Mouse (Mus musculus) forebrain, postnatal 0 days (tissue): Measurements from ENCODE around the gene Mapk6. TPM values are rescaled to one million over a fixed set of nuclear protein-coding genes. Genes with fewer than 3 reads are reported as not detected.

Source experiments
- ATAC-seq: fragments of 200-750 bp; cut with Nextera tagmentation; 2 replicates; pipeline ENCODE4 v1.8.0; 2017; ENCODE audit warnings: mild to moderate bottlenecking, moderate library complexity
- DNase-seq: peaks from one replicate; pipeline ENCODE4 v3.0.0-alpha.2; 2015
- H3K27ac ChIP-seq: fragments of 300-500 bp; sonication (generic); 2 replicates; pipeline ENCODE4 v1.5.1; 2014; ENCODE audit warnings: low read depth, mild to moderate bottlenecking, antibody characterized with exemption, low read length, moderate library complexity, mixed read lengths
- H3K27me3 ChIP-seq: fragments of 300-500 bp; sonication (generic); 2 replicates; pipeline ENCODE4 v1.6.1; 2014; ENCODE audit warnings: mild to moderate bottlenecking, low read length, mixed read lengths; ENCODE audit not compliant: insufficient read depth
- H3K36me3 ChIP-seq: fragments of 300-500 bp; sonication (generic); 2 replicates; pipeline ENCODE4 v1.6.1; 2014; ENCODE audit warnings: mild to moderate bottlenecking, moderate library complexity; ENCODE audit not compliant: insufficient read depth
- H3K4me1 ChIP-seq: fragments of 300-500 bp; sonication (generic); 2 replicates; pipeline ENCODE4 v1.6.1; 2014; ENCODE audit warnings: antibody characterized with exemption; ENCODE audit not compliant: insufficient read depth
- H3K4me2 ChIP-seq: fragments of 300-500 bp; sonication (generic); 2 replicates; pipeline ENCODE4 v1.6.1; 2014; ENCODE audit warnings: low read depth, mild to moderate bottlenecking, moderate library complexity
- H3K4me3 ChIP-seq: fragments of 300-500 bp; sonication (generic); 2 replicates; pipeline ENCODE4 v1.5.1; 2014; ENCODE audit warnings: low read depth, low read length, mixed read lengths
- H3K9ac ChIP-seq: fragments of 300-500 bp; sonication (generic); 2 replicates; pipeline ENCODE4 v1.6.1; 2014; ENCODE audit warnings: mild to moderate bottlenecking
- H3K9me3 ChIP-seq: fragments of 300-500 bp; sonication (generic); 2 replicates; pipeline ENCODE4 v1.6.1; 2016; ENCODE audit warnings: low read length
- CTCF ChIP-seq: sonication (generic); IDR thresholded peaks from 2 replicates; pipeline ENCODE4 v1.5.1; 2016; ENCODE audit warnings: antibody characterized with exemption, control low read depth, low read depth
- WGBS: fragments of 180-500 bp; shearing (Covaris S2); extraction: QIAGEN DNeasy Blood & Tissue Kit; methylation state at CpG from one replicate; pipeline ENCODE4 v1.1.7; 2014; 5-methylcytosine and 5-hydroxymethylcytosine counted together
- polyA plus RNA-seq: library from polyadenylated mRNA; unstranded; fragments of >200 nt; fragmentation: Nextera tagmentation; extraction: Ambion mirVana; gene quantifications from 2 replicates; pipeline ENCODE4 v1.2.1, GENCODE M21; 2015
- total RNA-seq: library from RNA; depleted of rRNA; stranded (reverse); fragments of >200 nt; gene quantifications from 2 replicates; pipeline ENCODE4 v1.2.3, GENCODE M21; 2014; rRNA removed

The Mapk6 gene
- total and polyA plus RNA-seq, 2 experiments from 2014 or later: 94.2 to 157 TPM

- WGBS: 82% methylated on average over 3 of the region's 3 CpGs
- no peak overlapping the region for H3K9ac ChIP-seq
- peak; percentile 31; the same call in 1 of the 2 replicates for TF ChIP-seq CTCF
- no peaks in the 10 kb centered on the region for H3K9me3 ChIP-seq
- no peak overlapping the region for H3K4me3 ChIP-seq
- peaks cover 12% of the 10 kb centered on the region for H3K4me1 ChIP-seq
- H3K36me3 ChIP-seq: peaks cover 4% of the 10 kb centered on the region; the same call in 1 of the 2 replicates
- ATAC-seq (no peak; the same call in 1 of the 2 replicates), DNase-seq (peak; percentile 8)
- H3K27ac ChIP-seq: no peak overlapping the region
- H3K27me3 ChIP-seq: no peaks in the 10 kb centered on the region
- H3K4me2 ChIP-seq: no peak overlapping the region
Observed at GRCm38 (mm10) chr9:75319365-75319764, 90.4 kb downstream of the Mapk6 start.

Other genes starting within 250 kb of the Mapk6 start
- 0.10 and 0.31 TPM in 2 replicates for gene Myo5c, start 178.0 kb downstream of the Mapk6 start, total RNA-seq
- gene Myo5c, start 178.0 kb downstream of the Mapk6 start, polyA plus RNA-seq: 0.16 and 0.20 TPM in 2 replicates
- 73.2 TPM in 2 replicates for gene Gnb5, start 103.7 kb downstream of the Mapk6 start, total RNA-seq
- gene Gnb5, start 103.7 kb downstream of the Mapk6 start, polyA plus RNA-seq: 80.0 and 91.4 TPM in 2 replicates
- gene Bcl2l10, start 62.2 kb downstream of the Mapk6 start, total RNA-seq: not detected in 2 replicates
- not detected in 2 replicates for gene Bcl2l10, start 62.2 kb downstream of the Mapk6 start, polyA plus RNA-seq
- 33.4 and 37.3 TPM in 2 replicates for gene Leo1, start 31.5 kb upstream of the Mapk6 start, total RNA-seq
- 31.4 and 39.8 TPM in 2 replicates for gene Leo1, start 31.5 kb upstream of the Mapk6 start, polyA plus RNA-seq
- 50.3 and 55.1 TPM in 2 replicates for gene Tmod3, start 149.7 kb upstream of the Mapk6 start, total RNA-seq
- 74.0 and 78.6 TPM in 2 replicates for gene Tmod3, start 149.7 kb upstream of the Mapk6 start, polyA plus RNA-seq
- 164 and 185 TPM in 2 replicates for gene Tmod2, start 201.3 kb upstream of the Mapk6 start, total RNA-seq
- 224 and 406 TPM in 2 replicates for gene Tmod2, start 201.3 kb upstream of the Mapk6 start, polyA plus RNA-seq
- gene Lysmd2, start 215.7 kb upstream of the Mapk6 start, total RNA-seq: 36.2 and 44.7 TPM in 2 replicates
- 39.5 and 40.8 TPM in 2 replicates for gene Lysmd2, start 215.7 kb upstream of the Mapk6 start, polyA plus RNA-seq